Mouse (Mus musculus): Measurements from ENCODE around the gene Ptpn1. TPM values are rescaled to one million over a fixed set of nuclear protein-coding genes. Genes with fewer than 3 reads are reported as not detected.

Gene Ptpn1
- polyA plus RNA-seq, 1 experiment from 2014 or later, result 57.4 TPM

GRCm38 (mm10) chr2:168005005-168005404 lies 73.1 kb downstream of the Ptpn1 start:
- Histone ChIP-seq H3K4me2 (no peak overlapping the region), H3K27me3 (no peaks in the 10 kb centered on the region), H3K9me3 (replicated peaks) (peaks cover 4% of the 10 kb centered on the region; the same call in 1 of the 2 replicates), H3K4me3 (replicated peaks) (no peak overlapping the region), H3K36me3 (no peaks in the 10 kb centered on the region), H3K4me1 (peaks cover 30% of the 10 kb centered on the region), H3K27ac (no peak overlapping the region), H3K9ac (no peak overlapping the region)
- WGBS, result 90% methylated on average over 3 of the region's 3 CpGs
- ATAC-seq (replicated peaks; ENCODE audit: low FRiP score), result no peak

GRCm38 (mm10) chr2:168005616-168006015 lies 73.8 kb downstream of the Ptpn1 start:
- Histone ChIP-seq H3K27me3 (no peaks in the 10 kb centered on the region), H3K9ac (no peak overlapping the region), H3K4me2 (no peak overlapping the region), H3K9me3 (replicated peaks) (no peaks in the 10 kb centered on the region), H3K4me3 (replicated peaks) (no peak overlapping the region), H3K4me1 (peaks cover 36% of the 10 kb centered on the region), H3K27ac (no peak overlapping the region), H3K36me3 (no peaks in the 10 kb centered on the region)
- WGBS, result 40% methylated on average over 3 of the region's 3 CpGs
- ATAC-seq (replicated peaks; ENCODE audit: low FRiP score), result peak; percentile 31

- no peak overlapping the region for H3K4me3 ChIP-seq (replicated peaks)
- no peak overlapping the region for H3K9ac ChIP-seq
- no peaks in the 10 kb centered on the region for H3K36me3 ChIP-seq
- no peak overlapping the region for H3K27ac ChIP-seq
- WGBS, result 79% methylated on average over 6 of the region's 6 CpGs
- no peak overlapping the region for H3K4me2 ChIP-seq
- no peaks in the 10 kb centered on the region for H3K27me3 ChIP-seq
- ATAC-seq (replicated peaks; ENCODE audit: low FRiP score), result no peak
- H3K4me1 ChIP-seq, result peaks cover 44% of the 10 kb centered on the region
- no peaks in the 10 kb centered on the region for H3K9me3 ChIP-seq (replicated peaks)
Observed at GRCm38 (mm10) chr2:168006489-168006888, 74.6 kb downstream of the Ptpn1 start.

- H3K9ac ChIP-seq, result no peak overlapping the region
- H3K4me1 ChIP-seq, result peaks cover 38% of the 10 kb centered on the region
- no peak overlapping the region for H3K4me3 ChIP-seq (replicated peaks)
- no peaks in the 10 kb centered on the region for H3K36me3 ChIP-seq
- ATAC-seq (replicated peaks; ENCODE audit: low FRiP score), result no peak
- no peaks in the 10 kb centered on the region for H3K27me3 ChIP-seq
- no peak overlapping the region for H3K4me2 ChIP-seq
- WGBS, result 83% methylated on average over 3 of the region's 3 CpGs
- H3K27ac ChIP-seq, result no peak overlapping the region
- H3K9me3 ChIP-seq (replicated peaks), result no peaks in the 10 kb centered on the region
Observed at GRCm38 (mm10) chr2:168008132-168008531, 76.3 kb downstream of the Ptpn1 start.

- Histone ChIP-seq H3K4me1 (peaks cover 33% of the 10 kb centered on the region), H3K4me3 (replicated peaks) (no peak within 1 kb of the TSS), H3K9ac (no peak within 1 kb of the TSS), H3K27ac (0 out of 2 replicates have a peak within 1 kb of the TSS, but pooled peaks have one; percentile 41), H3K4me2 (no peak within 1 kb of the TSS), H3K27me3 (no peaks in the 10 kb centered on the region), H3K36me3 (no peaks in the 10 kb centered on the region), H3K9me3 (replicated peaks) (no peaks in the 10 kb centered on the region)
- 35% methylated on average over 9 of the region's 9 CpGs for WGBS
- ATAC-seq (replicated peaks; ENCODE audit: low FRiP score), result peak; percentile 50; the same call in 1 of the 2 replicates
Observed at GRCm38 (mm10) chr2:168009936-168010668, 78.2 kb downstream of the Ptpn1 start, which contains the start of gene Ripor3. Gene Ripor3 (minus strand): TSS chr2:168010618.

- Histone ChIP-seq H3K4me1 (peaks cover 30% of the 10 kb centered on the region), H3K27ac (0 out of 2 replicates have a peak overlapping the region, but pooled peaks have one; percentile 41), H3K9ac (no peak overlapping the region), H3K4me2 (no peak overlapping the region), H3K27me3 (0 out of 2 replicates have a peak, but pooled peaks cover 2% of the 10 kb centered on the region), H3K4me3 (replicated peaks) (no peak overlapping the region), H3K9me3 (replicated peaks) (no peaks in the 10 kb centered on the region), H3K36me3 (no peaks in the 10 kb centered on the region)
- no peak for ATAC-seq (replicated peaks; ENCODE audit: low FRiP score)
- WGBS, result 14% methylated on average over 11 of the region's 11 CpGs
Observed at GRCm38 (mm10) chr2:168010893-168011292, 79.0 kb downstream of the Ptpn1 start.

GRCm38 (mm10) chr2:168016951-168017391 lies 85.1 kb downstream of the Ptpn1 start:
- 38% methylated on average over 5 of the region's 5 CpGs for WGBS
- Histone ChIP-seq H3K27ac (peak overlapping the region; percentile 61), H3K9ac (no peak overlapping the region), H3K36me3 (no peaks in the 10 kb centered on the region), H3K4me1 (peaks cover 26% of the 10 kb centered on the region), H3K4me3 (replicated peaks) (no peak overlapping the region), H3K4me2 (no peak overlapping the region), H3K9me3 (replicated peaks) (no peaks in the 10 kb centered on the region), H3K27me3 (0 out of 2 replicates have a peak, but pooled peaks cover 2% of the 10 kb centered on the region)
- ATAC-seq (replicated peaks; ENCODE audit: low FRiP score), result no peak

GRCm38 (mm10) chr2:168019201-168019715 lies 87.4 kb downstream of the Ptpn1 start:
- 0 out of 2 replicates have a peak, but pooled peaks cover 2% of the 10 kb centered on the region for H3K27me3 ChIP-seq
- no peaks in the 10 kb centered on the region for H3K9me3 ChIP-seq (replicated peaks)
- H3K4me2 ChIP-seq, result no peak overlapping the region
- WGBS, result 73% methylated on average over 9 of the region's 9 CpGs
- no peak overlapping the region for H3K9ac ChIP-seq
- peaks cover 21% of the 10 kb centered on the region for H3K4me1 ChIP-seq
- H3K4me3 ChIP-seq (replicated peaks), result no peak overlapping the region
- no peaks in the 10 kb centered on the region for H3K36me3 ChIP-seq
- ATAC-seq (replicated peaks; ENCODE audit: low FRiP score), result peak; percentile 41; the same call in 1 of the 2 replicates
- peak overlapping the region; percentile 45; the same call in 1 of the 2 replicates for H3K27ac ChIP-seq

GRCm38 (mm10) chr2:168023763-168024402 lies 92.0 kb downstream of the Ptpn1 start:
- 78% methylated on average over 3 of the region's 3 CpGs for WGBS
- no peaks in the 10 kb centered on the region for H3K27me3 ChIP-seq
- no peak for ATAC-seq (replicated peaks; ENCODE audit: low FRiP score)

GRCm38 (mm10) chr2:168025174-168025573 lies 93.3 kb downstream of the Ptpn1 start:
- Histone ChIP-seq H3K9me3 (replicated peaks) (peaks cover 5% of the 10 kb centered on the region; the same call in 1 of the 2 replicates), H3K4me2 (no peak overlapping the region), H3K27ac (peak overlapping the region; percentile 87), H3K4me3 (replicated peaks) (no peak overlapping the region), H3K27me3 (no peaks in the 10 kb centered on the region), H3K36me3 (no peaks in the 10 kb centered on the region; the same call in 1 of the 2 replicates), H3K9ac (no peak overlapping the region), H3K4me1 (peaks cover 23% of the 10 kb centered on the region)
- whole genome bisulfite sequencing, result 35% methylated on average over 12 of the region's 12 CpGs
- peak; percentile 47; the same call in 1 of the 2 replicates for ATAC-seq (replicated peaks; ENCODE audit: low FRiP score)

More at GRCm38 (mm10) chr2:168023763-168024402, 92.0 kb downstream of the Ptpn1 start:
- no peak overlapping the region for H3K9ac ChIP-seq
- no peak overlapping the region for H3K27ac ChIP-seq
- no peaks in the 10 kb centered on the region; the same call in 1 of the 2 replicates for H3K36me3 ChIP-seq
- no peak overlapping the region for H3K4me3 ChIP-seq (replicated peaks)
- peaks cover 23% of the 10 kb centered on the region for H3K4me1 ChIP-seq
- H3K9me3 ChIP-seq (replicated peaks), result peaks cover 5% of the 10 kb centered on the region; the same call in 1 of the 2 replicates
- H3K4me2 ChIP-seq, result no peak overlapping the region

GRCm38 (mm10) chr2:168025882-168026281 lies 94.0 kb downstream of the Ptpn1 start:
- 92% methylated on average over 8 of the region's 8 CpGs for WGBS
- Histone ChIP-seq H3K9me3 (replicated peaks) (peaks cover 5% of the 10 kb centered on the region; the same call in 1 of the 2 replicates), H3K36me3 (no peaks in the 10 kb centered on the region; the same call in 1 of the 2 replicates), H3K27me3 (no peaks in the 10 kb centered on the region), H3K4me2 (no peak overlapping the region), H3K4me1 (peaks cover 23% of the 10 kb centered on the region), H3K9ac (no peak overlapping the region), H3K4me3 (replicated peaks) (no peak overlapping the region), H3K27ac (peak overlapping the region; percentile 87)
- no peak for ATAC-seq (replicated peaks; ENCODE audit: low FRiP score)
